16 mouse cellular contexts compared by ENCODE assay signal in the genomic region with DNA sequence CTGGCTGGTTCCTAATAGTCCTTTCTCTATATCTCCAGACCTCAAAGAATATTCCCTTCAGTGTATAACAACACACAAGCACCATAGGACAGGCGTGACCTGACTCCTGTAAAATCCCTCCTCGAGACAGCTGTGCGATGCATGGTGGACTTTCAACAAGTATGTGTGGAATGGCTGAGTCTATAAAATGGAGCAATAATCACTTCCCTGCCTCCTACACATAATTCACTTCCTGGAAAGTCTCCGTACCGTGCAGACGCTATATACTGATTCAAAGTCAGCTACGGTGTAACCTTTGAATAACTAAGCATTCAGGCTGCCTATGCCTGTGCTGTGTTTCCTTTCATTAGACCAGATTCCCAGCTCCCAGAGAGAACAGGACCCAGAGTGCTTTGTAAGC.
"Had no signal": no experiment of that assay in that cellular context is flagged by ENCODE, and none has a peak within 500 bp of the region (broad histone marks: within the 10 kb centered on the region; RNA-seq: fewer than 3 reads in every experiment).

No protein-coding gene starts in this region.

- H3K9me3 ChIP-seq: limb, embryonic 15.5 days; midbrain, embryonic 12.5 days; neural tube, embryonic 15.5 days had no signal

- H3K4me2 ChIP-seq: limb, embryonic 15.5 days; midbrain, embryonic 12.5 days; neural tube, embryonic 15.5 days had no signal

- H3K9ac ChIP-seq: limb, embryonic 15.5 days; midbrain, embryonic 12.5 days; neural tube, embryonic 15.5 days had no signal

- H3K27ac ChIP-seq: kidney, postnatal 0 days; layer of hippocampus, adult 2 months; limb, embryonic 15.5 days; midbrain, embryonic 12.5 days; neural tube, embryonic 15.5 days had no signal

- ATAC-seq: hindbrain, embryonic 16.5 days; inflammation-experienced regulatory T-cells, adult 6 months had no signal

- DNase-seq: kidney, adult 2 months; kidney, postnatal 36 days; left cerebral cortex, postnatal 4 days; lung, adult 18-20 months; right cerebral cortex, adult 18-20 months; right cerebral cortex, postnatal 25 days; thymus, adult 18-20 months; thymus, postnatal 25 days had no signal

- H3K4me3 ChIP-seq: layer of hippocampus, adult 2 months; limb, embryonic 15.5 days; midbrain, embryonic 12.5 days; myocyte; neural tube, embryonic 15.5 days had no signal

- H3K36me3 ChIP-seq: limb, embryonic 15.5 days; midbrain, embryonic 12.5 days; neural tube, embryonic 15.5 days had no signal

- H3K27me3 ChIP-seq: limb, embryonic 15.5 days; midbrain, embryonic 12.5 days; neural tube, embryonic 15.5 days had no signal
